Mouse (Mus musculus) liver, embryonic 12.5 days (tissue): Measurements from ENCODE around the gene Erg. TPM values are rescaled to one million over a fixed set of nuclear protein-coding genes. Genes with fewer than 3 reads are reported as not detected.

Source experiments
- ATAC-seq: fragments of 200-750 bp; cut with Nextera tagmentation; 2 replicates; pipeline ENCODE4 v1.8.0; 2017; ENCODE audit warnings: moderate number of reproducible peaks, mild to moderate bottlenecking, moderate library complexity
- H3K27ac ChIP-seq: fragments of 300-500 bp; sonication (generic); 2 replicates; pipeline ENCODE4 v1.5.1; 2016; ENCODE audit warnings: mild to moderate bottlenecking
- H3K27me3 ChIP-seq: fragments of 300-500 bp; sonication (generic); replicated peaks from 2 replicates; pipeline ENCODE4 v1.6.1; 2016; ENCODE audit warnings: mild to moderate bottlenecking, moderate library complexity
- H3K36me3 ChIP-seq: fragments of 300-500 bp; sonication (generic); 2 replicates; pipeline ENCODE4 v1.6.1; 2016; ENCODE audit warnings: mild to moderate bottlenecking, moderate library complexity
- H3K4me1 ChIP-seq: fragments of 300-500 bp; sonication (generic); 2 replicates; pipeline ENCODE4 v1.6.1; 2016
- H3K4me2 ChIP-seq: fragments of 300-500 bp; sonication (generic); 2 replicates; pipeline ENCODE4 v1.6.1; 2016; ENCODE audit warnings: mild to moderate bottlenecking, moderate library complexity
- H3K4me3 ChIP-seq: fragments of 300-500 bp; sonication (generic); 2 replicates; pipeline ENCODE4 v1.5.1; 2016; ENCODE audit warnings: mild to moderate bottlenecking, moderate library complexity
- H3K9ac ChIP-seq: fragments of 300-500 bp; sonication (generic); 2 replicates; pipeline ENCODE4 v1.6.1; 2016; ENCODE audit warnings: mild to moderate bottlenecking, moderate library complexity
- H3K9me3 ChIP-seq: fragments of 300-500 bp; sonication (generic); replicated peaks from 2 replicates; pipeline ENCODE4 v1.6.1; 2016; ENCODE audit warnings: mild to moderate bottlenecking, moderate library complexity
- WGBS: fragments of 180-500 bp; shearing (Covaris S2); methylation state at CpG from one replicate; pipeline ENCODE4 v1.1.7; 2016; ENCODE audit not compliant: insufficient replicate concordance; 5-methylcytosine and 5-hydroxymethylcytosine counted together
- polyA plus RNA-seq: library from polyadenylated mRNA; unstranded; fragments of >200 nt; fragmentation: Nextera tagmentation; extraction: Ambion mirVana; gene quantifications from 2 replicates; pipeline ENCODE4 v1.2.1, GENCODE M21; 2016

Erg gene
- polyA plus RNA-seq, 1 experiment from 2014 or later = 1.4 TPM

DNA sequence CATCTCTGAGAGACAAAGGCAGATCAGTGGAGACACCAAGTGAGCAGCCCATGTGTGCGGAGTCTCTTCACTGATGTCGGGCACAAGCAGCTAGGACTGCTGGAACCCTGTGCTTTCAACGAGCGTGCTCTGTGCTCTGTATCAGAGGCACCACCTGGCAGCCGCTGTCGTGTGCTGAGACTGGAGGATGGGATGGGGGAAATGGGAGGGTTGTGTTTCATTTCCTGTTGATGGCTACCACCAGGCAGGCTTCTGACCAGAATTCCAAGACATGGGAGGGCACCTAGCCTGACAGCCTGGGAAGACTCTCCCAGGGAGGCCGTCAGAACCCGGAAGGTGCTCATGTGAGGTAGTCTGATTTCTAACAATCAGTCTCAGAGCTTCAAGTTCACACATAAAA is 234.1 kb downstream of the Erg start:
- no peak for ATAC-seq
- H3K27me3 ChIP-seq = no peaks in the 10 kb centered on the region
- 30% methylated on average over 8 of the region's 8 CpGs for WGBS

DNA sequence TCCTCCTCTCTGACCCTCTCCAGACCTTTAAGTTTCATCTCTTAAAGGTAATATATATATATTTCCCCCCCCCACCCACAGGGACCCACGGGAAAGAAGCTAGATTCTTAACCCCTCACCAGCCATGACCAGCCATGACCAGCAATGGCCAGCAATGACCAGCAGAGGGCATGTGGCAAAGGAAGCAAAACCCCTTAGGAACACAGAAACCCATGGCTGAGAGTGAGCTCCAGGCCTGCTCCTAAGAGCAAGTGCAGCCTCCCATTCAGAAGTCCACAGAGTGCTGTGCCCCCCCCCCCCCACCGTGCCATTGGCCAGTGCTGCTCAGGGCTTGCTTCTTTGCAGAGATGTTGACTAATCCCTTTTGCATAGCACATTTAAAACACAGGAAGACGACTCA is 235.9 kb downstream of the Erg start:
- no peak overlapping the region for H3K4me3 ChIP-seq
- ATAC-seq = no peak
- no peak overlapping the region for H3K4me2 ChIP-seq
- H3K9me3 ChIP-seq = no peaks in the 10 kb centered on the region
- WGBS = 28% methylated on average over 3 of the region's 3 CpGs
- H3K4me1 ChIP-seq = peaks cover 20% of the 10 kb centered on the region
- no peak overlapping the region for H3K9ac ChIP-seq
- H3K27ac ChIP-seq = no peak overlapping the region
- H3K36me3 ChIP-seq = no peaks in the 10 kb centered on the region
- H3K27me3 ChIP-seq = no peaks in the 10 kb centered on the region

More for the DNA sequence above, 234.1 kb downstream of the Erg start:
- H3K4me1 ChIP-seq = peaks cover 9% of the 10 kb centered on the region
- no peak overlapping the region for H3K4me3 ChIP-seq
- no peak overlapping the region for H3K9ac ChIP-seq
- H3K36me3 ChIP-seq = no peaks in the 10 kb centered on the region
- H3K27ac ChIP-seq = no peak overlapping the region
- H3K4me2 ChIP-seq = no peak overlapping the region
- H3K9me3 ChIP-seq = no peaks in the 10 kb centered on the region

DNA sequence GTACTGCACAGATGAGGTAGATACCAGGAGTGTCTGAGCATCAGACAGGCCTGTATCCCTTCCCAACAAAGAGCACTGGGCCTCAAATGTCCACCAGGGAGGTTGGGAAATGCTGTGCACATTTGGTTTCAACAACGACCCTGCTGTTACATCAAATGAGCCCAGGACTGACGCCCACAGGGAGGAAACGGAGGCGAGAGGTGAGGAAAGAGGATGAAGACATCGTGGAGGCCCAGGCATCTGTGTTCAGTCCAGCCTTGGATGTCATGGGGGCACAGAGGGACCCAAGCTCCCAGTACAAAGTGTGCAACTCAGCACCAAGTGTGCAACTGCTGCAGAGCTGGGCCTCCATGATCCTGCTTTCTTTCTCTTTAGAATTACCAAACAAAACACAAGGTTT is 236.6 kb downstream of the Erg start:
- Histone ChIP-seq H3K9me3 (no peaks in the 10 kb centered on the region), H3K9ac (no peak overlapping the region), H3K4me1 (peaks cover 25% of the 10 kb centered on the region), H3K4me2 (no peak overlapping the region), H3K4me3 (no peak overlapping the region), H3K27ac (no peak overlapping the region), H3K36me3 (no peaks in the 10 kb centered on the region), H3K27me3 (no peaks in the 10 kb centered on the region)
- 64% methylated on average over 5 of the region's 5 CpGs for WGBS
- no peak for ATAC-seq

DNA sequence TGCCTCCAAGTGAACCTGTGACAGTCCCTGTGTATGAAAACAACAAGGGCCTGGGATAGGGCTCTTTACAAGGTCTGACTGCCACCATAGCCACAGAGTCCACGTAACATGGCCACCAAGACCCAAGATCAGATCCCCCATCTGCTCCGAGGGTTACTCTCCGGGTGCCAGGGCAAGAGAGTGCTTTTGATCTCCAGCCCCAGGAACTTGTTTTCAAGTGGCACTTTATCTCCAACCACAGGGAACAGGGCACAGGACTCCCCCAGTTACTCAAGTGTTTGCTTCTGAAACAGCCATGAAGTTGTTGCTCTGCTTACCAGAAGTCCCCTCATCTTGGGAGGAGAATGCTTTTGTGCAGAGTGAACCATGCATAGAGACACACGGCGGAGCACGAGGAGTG is 237.0 kb downstream of the Erg start:
- H3K27me3 ChIP-seq = no peaks in the 10 kb centered on the region
- H3K4me2 ChIP-seq = no peak overlapping the region
- H3K4me3 ChIP-seq = no peak overlapping the region
- no peaks in the 10 kb centered on the region for H3K36me3 ChIP-seq
- WGBS = 66% methylated on average over 6 of the region's 6 CpGs
- H3K4me1 ChIP-seq = peaks cover 25% of the 10 kb centered on the region
- no peak overlapping the region for H3K9ac ChIP-seq
- H3K9me3 ChIP-seq = no peaks in the 10 kb centered on the region
- no peak overlapping the region for H3K27ac ChIP-seq
- ATAC-seq = no peak

DNA sequence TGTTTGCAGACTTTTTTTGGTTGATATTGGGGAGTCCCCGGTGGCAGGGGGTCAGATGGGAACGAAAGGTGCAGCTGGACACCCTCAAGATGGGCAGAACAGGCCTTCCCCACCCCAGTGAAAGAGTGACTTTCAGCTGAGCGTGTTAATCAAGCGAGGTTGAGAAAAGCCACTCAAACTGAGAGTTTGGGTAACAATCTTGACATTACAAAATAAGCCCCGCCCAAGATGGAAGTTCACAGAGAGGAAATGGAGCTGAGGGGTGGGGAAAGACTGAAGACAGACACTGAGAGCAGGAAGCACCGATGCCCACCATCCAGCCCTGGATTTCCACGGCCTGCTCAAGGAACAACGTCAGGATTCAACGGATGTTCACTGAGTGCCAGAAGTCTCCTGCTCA is 237.8 kb downstream of the Erg start:
- ATAC-seq = no peak
- no peak overlapping the region for H3K9ac ChIP-seq
- no peaks in the 10 kb centered on the region for H3K36me3 ChIP-seq
- H3K9me3 ChIP-seq = no peaks in the 10 kb centered on the region
- WGBS = 55% methylated on average over 9 of the region's 9 CpGs
- H3K27ac ChIP-seq = no peak overlapping the region
- no peak overlapping the region for H3K4me2 ChIP-seq
- H3K4me1 ChIP-seq = peaks cover 25% of the 10 kb centered on the region
- H3K27me3 ChIP-seq = no peaks in the 10 kb centered on the region
- H3K4me3 ChIP-seq = no peak overlapping the region

DNA sequence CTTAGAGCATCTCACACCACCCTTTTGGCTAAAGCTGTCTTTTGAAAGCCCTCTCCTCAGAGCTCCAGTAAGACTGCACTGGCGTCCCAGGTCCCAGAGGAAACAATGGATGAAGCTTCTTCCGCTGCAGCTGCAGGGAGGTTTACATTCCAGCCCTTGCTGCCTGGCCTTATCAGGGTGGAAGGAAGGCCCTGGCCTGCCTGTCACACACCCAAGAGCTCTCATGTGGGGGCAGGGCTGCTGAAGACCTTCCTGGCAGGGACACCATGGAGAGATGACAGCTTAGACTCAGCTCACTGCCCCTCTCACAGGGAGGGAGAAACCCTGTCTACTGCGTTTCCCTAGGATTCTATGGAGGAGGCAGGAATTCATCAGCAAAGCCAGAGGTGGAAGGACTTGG is 239.2 kb downstream of the Erg start:
- peak; percentile 72 for ATAC-seq
- 9% methylated on average over 3 of the region's 3 CpGs for WGBS
- H3K9ac ChIP-seq = no peak overlapping the region

DNA sequence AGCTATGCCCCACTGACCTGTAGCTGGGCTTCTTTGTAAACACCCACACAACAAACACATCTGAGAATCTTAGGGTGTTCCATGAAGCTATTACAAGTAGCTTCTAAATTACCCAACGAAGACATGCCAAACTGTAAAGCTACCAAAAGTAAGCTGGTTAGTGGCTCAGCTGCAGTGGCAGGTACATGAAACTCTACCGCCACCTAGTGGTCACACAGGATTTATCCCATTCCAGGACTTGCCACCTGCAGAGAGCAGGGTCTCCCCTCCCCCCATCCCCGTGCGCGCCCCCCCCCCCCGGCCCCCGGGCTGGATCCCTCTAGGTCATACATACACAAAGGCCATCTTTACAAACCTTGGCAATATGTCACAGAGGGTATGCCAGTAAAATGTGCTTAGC is 240.5 kb downstream of the Erg start:
- Histone ChIP-seq H3K9ac (no peak overlapping the region), H3K4me2 (no peak overlapping the region), H3K9me3 (no peaks in the 10 kb centered on the region), H3K4me3 (no peak overlapping the region), H3K27ac (no peak overlapping the region), H3K27me3 (no peaks in the 10 kb centered on the region; the same call in 1 of the 2 replicates), H3K4me1 (peaks cover 20% of the 10 kb centered on the region), H3K36me3 (no peaks in the 10 kb centered on the region)
- WGBS = 1% methylated on average over 7 of the region's 7 CpGs
- ATAC-seq = no peak

More for the DNA sequence above, 239.2 kb downstream of the Erg start:
- peaks cover 23% of the 10 kb centered on the region for H3K4me1 ChIP-seq
- no peaks in the 10 kb centered on the region for H3K9me3 ChIP-seq
- peak overlapping the region; percentile 67 for H3K27ac ChIP-seq
- 0 out of 2 replicates have a peak overlapping the region, but pooled peaks have one; percentile 12 for H3K4me2 ChIP-seq
- H3K36me3 ChIP-seq = no peaks in the 10 kb centered on the region
- H3K27me3 ChIP-seq = no peaks in the 10 kb centered on the region
- H3K4me3 ChIP-seq = no peak overlapping the region

DNA sequence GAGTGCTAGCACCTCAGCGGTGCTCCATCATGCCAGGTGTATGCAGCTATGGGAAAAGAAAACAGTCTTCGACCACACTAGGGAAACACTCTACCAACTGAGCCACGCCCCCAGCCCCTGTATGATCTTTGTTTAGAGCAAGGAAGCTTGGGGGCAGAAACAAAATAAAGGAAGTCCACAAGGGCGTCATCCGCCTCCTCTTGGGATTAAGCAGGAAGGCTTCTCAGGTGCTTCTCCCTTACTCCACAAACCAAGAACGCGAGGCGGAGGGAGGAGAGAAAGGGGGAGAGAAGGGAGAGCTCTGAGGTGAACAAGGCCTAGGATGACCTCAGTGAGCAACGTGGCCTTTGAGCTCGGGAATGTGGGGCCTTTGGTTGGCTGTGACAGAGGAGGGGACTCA is 241.4 kb downstream of the Erg start:
- peaks cover 20% of the 10 kb centered on the region for H3K4me1 ChIP-seq
- 53% methylated on average over 10 of the region's 10 CpGs for WGBS
- no peak overlapping the region for H3K27ac ChIP-seq
- no peak overlapping the region for H3K9ac ChIP-seq
- peaks cover 4% of the 10 kb centered on the region; the same call in 1 of the 2 replicates for H3K27me3 ChIP-seq
- H3K9me3 ChIP-seq = no peaks in the 10 kb centered on the region
- no peaks in the 10 kb centered on the region for H3K36me3 ChIP-seq
- no peak for ATAC-seq
- H3K4me2 ChIP-seq = no peak overlapping the region
- no peak overlapping the region for H3K4me3 ChIP-seq

DNA sequence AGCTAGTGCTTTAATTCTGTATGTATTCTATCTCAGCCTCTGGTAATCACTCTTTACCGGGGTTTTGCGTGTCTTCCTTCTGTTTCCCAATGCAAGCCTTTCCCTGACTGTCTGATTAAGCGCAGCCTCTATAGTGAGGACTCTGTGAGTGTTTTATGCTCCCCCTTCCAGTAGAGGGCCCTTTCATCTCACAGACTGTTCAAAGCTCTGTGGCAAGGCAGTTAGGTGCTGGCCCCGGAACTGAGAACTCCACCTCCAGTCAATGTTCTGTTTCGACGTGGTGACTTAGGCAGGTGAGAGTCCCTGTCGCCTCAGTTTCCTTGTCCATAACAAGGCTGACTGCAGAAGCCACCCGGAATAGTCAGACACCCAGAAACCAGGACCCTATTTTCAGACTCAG is 244.4 kb downstream of the Erg start:
- H3K9ac ChIP-seq = no peak overlapping the region
- 50% methylated on average over 8 of the region's 8 CpGs for WGBS
- H3K4me1 ChIP-seq = peaks cover 14% of the 10 kb centered on the region
- no peaks in the 10 kb centered on the region for H3K9me3 ChIP-seq
- no peaks in the 10 kb centered on the region for H3K36me3 ChIP-seq
- H3K27ac ChIP-seq = no peak overlapping the region
- peaks cover 11% of the 10 kb centered on the region; the same call in 1 of the 2 replicates for H3K27me3 ChIP-seq
- H3K4me2 ChIP-seq = no peak overlapping the region
- no peak overlapping the region for H3K4me3 ChIP-seq
- ATAC-seq = no peak

DNA sequence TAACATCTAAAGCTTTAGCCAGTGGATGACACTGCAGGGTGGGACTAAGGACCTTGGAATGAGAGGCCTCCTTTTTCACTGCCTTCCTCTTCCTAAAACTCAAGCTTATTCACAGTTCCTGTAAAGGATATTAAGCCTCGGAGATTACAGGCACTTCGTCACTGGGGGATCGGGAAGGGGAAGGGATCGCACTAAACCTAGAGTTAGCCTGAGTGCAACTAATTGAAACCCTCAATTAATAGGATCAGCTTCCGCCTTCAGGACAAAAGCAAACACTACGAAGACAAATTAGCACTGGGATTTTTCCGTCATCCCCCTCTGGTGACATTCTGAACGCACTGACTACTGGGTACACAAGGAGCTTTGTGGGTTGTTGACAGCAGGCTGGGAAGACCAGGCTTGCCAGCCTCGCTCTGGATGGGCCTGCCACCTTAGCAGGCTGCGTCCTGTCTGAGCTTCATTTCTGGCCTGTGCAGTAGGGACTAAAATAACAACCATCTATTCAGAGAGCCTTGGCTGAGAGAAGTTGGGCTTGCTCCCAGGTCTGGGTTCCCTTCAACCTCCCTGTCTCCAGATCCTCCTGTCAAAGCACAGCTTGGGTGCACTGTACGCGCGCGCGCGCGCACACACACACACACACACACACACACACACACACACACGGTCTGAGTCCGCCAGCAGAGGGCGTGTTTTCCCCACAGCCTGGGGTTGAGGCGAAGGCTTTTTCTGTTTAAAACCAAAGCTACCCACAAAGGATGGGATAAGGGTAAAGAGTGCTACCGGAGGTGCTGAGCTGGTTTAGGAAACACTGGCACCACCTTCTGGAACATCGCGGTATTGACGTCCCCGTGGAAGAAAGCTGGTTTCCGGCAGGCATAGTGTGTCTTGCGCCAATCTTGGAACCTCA is 245.3 kb downstream of the Erg start:
- no peak overlapping the region for H3K4me3 ChIP-seq
- 0 out of 2 replicates have a peak overlapping the region, but pooled peaks have one; percentile 32 for H3K4me2 ChIP-seq
- peak; percentile 54 for ATAC-seq
- H3K27ac ChIP-seq = no peak overlapping the region
- H3K36me3 ChIP-seq = no peaks in the 10 kb centered on the region
- H3K9me3 ChIP-seq = no peaks in the 10 kb centered on the region
- H3K9ac ChIP-seq = no peak overlapping the region
- 35% methylated on average over 28 of the region's 28 CpGs for WGBS
- peaks cover 11% of the 10 kb centered on the region; the same call in 1 of the 2 replicates for H3K27me3 ChIP-seq
- H3K4me1 ChIP-seq = peaks cover 7% of the 10 kb centered on the region; the same call in 1 of the 2 replicates

DNA sequence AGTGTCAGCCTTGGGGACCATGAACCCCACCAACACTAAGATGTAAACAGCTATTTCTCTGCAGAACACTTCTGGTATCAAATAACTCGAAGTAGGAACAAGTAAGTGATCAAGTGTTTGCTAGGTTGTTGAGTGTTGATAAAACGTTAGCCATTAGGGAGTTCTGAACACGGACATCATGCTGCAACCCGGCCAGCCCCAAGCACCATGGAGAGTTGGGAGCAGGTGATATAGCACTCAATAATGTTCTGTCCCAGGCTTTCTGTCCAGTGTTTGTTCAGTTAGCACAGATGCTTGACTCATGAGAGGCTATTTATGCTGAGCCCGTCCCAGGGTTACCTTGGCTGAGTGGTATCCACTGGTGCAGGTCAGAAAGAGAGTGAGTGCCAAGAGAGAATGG is 254.2 kb downstream of the Erg start:
- H3K4me1 ChIP-seq = no peaks in the 10 kb centered on the region
- no peaks in the 10 kb centered on the region for H3K27me3 ChIP-seq
- H3K27ac ChIP-seq = no peak overlapping the region
- H3K9ac ChIP-seq = no peak overlapping the region
- H3K4me3 ChIP-seq = no peak overlapping the region
- no peak for ATAC-seq
- H3K4me2 ChIP-seq = no peak overlapping the region
- 65% methylated on average over 5 of the region's 5 CpGs for WGBS
- H3K36me3 ChIP-seq = no peaks in the 10 kb centered on the region
- no peaks in the 10 kb centered on the region for H3K9me3 ChIP-seq

DNA sequence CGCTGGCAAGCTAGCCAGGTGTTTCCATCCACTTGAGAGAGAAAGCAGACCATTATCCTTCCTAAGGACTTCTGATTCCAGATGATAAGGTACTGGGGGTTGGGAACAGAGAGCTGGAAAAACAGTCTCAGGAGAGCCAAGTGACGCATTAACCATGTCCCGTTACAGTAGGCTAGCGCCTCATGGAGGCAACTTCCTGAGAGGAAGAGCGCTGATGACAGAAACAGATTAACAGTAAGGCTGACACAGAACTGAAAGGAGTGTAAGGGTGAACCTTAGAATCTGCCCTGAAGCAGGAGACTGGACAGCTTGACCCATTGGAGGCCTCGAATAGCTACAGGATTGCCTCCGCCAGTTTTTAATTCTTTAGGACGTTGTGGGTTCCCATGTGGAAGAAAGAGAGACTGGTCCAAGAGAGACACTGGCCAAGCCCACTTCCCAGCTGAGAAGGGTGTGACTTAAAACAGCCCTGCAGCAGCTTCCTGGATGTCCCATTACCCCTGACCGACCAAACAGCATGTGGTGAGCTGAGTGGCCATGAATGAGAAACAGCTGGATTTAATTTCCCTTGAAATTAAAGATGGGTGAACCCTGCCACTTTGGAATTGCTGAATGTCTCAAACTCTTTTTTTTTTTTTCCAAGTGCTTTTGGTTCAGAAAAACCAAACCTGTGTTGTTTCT is 264.3 kb downstream of the Erg start:
- no peak overlapping the region for H3K4me3 ChIP-seq
- WGBS = 29% methylated on average over 9 of the region's 9 CpGs

More for the DNA sequence above, 264.3 kb downstream of the Erg start:
- H3K9me3 ChIP-seq = no peaks in the 10 kb centered on the region
- H3K27ac ChIP-seq = no peak overlapping the region
- no peak overlapping the region for H3K4me2 ChIP-seq
- H3K9ac ChIP-seq = no peak overlapping the region
- H3K36me3 ChIP-seq = no peaks in the 10 kb centered on the region
- no peaks in the 10 kb centered on the region for H3K27me3 ChIP-seq
- no peak for ATAC-seq
- H3K4me1 ChIP-seq = peaks cover 10% of the 10 kb centered on the region
